14 mouse cellular contexts compared by ENCODE assay signal in the genomic region with DNA sequence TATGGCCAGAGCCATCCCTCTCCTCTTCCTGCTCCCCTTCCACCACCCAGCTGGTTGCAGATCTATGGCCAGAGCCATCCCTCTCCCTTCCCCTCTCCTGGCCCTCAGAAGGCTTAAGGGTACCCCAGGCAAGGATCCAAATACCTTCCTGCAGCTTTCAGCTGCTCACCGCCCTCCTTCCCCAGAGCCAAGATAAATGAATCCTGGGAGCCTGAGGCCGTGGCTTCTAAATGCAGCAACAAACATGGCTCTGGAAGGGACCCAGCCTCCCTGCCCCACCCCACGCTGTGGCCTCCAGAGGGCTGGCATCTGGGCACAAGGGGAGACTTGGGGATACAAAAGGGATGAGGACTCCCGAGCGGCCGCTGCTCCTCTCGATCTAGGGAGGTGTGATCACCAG. TPM values are rescaled to one million over a fixed set of nuclear protein-coding genes. Genes with fewer than 3 reads are reported as not detected.
A peak's percentile ranks its signal among the peaks of the same experiment; 100 is the strongest.
DNase-seq lines count a peak whose midpoint lies in the region; ATAC-seq lines count a peak whose summit lies in the region.
"Had no signal": no experiment of that assay in that cellular context is flagged by ENCODE, and none has a peak within 500 bp of the region (broad histone marks: within the 10 kb centered on the region; RNA-seq: fewer than 3 reads in every experiment).

No protein-coding gene starts in this region.

- H3K36me3 ChIP-seq in heart, embryonic 15.5 days: no peaks in the 10 kb centered on the region
- H3K36me3 ChIP-seq in neural tube, embryonic 11.5 days (ENCODE audit: control insufficient read depth, insufficient read depth, low read length): peaks cover 40% of the 10 kb centered on the region
- peaks cover 3% of the 10 kb centered on the region; the same call in 1 of the 2 replicates for H3K36me3 ChIP-seq in hindbrain, embryonic 16.5 days (ENCODE audit: control insufficient read depth, insufficient read depth, low read length)
- H3K36me3 ChIP-seq: liver, embryonic 13.5 days had no signal

- no peaks in the 10 kb centered on the region for H3K27me3 ChIP-seq in heart, embryonic 15.5 days
- no peaks in the 10 kb centered on the region for H3K27me3 ChIP-seq in neural tube, embryonic 11.5 days (ENCODE audit: control insufficient read depth, insufficient read depth, low read length)
- H3K27me3 ChIP-seq in hindbrain, embryonic 16.5 days (replicated peaks; ENCODE audit: control insufficient read depth, insufficient read depth, low read length): no peaks in the 10 kb centered on the region
- H3K27me3 ChIP-seq: liver, embryonic 13.5 days; stomach, embryonic 15.5 days had no signal

- ATAC-seq in heart, embryonic 15.5 days (replicated peaks; ENCODE audit: insufficient number of reproducible peaks, insufficient read depth, low FRiP score, low read depth): peak; percentile 32; the same call in 1 of the 2 replicates
- ATAC-seq in neural tube, embryonic 11.5 days (ENCODE audit: insufficient read depth, low FRiP score, low TSS enrichment): no peak
- peak; percentile 45 for ATAC-seq in hindbrain, embryonic 16.5 days

- peaks cover 16% of the 10 kb centered on the region for H3K4me1 ChIP-seq in heart, embryonic 15.5 days (replicated peaks)
- H3K4me1 ChIP-seq in neural tube, embryonic 11.5 days (ENCODE audit: control insufficient read depth, insufficient read depth, low read length): no peaks in the 10 kb centered on the region; the same call in none of the 2 replicates
- H3K4me1 ChIP-seq in hindbrain, embryonic 16.5 days (ENCODE audit: control insufficient read depth, insufficient read depth, low read depth, low read length): peaks cover 8% of the 10 kb centered on the region; the same call in 1 of the 2 replicates
- H3K4me1 ChIP-seq: liver, embryonic 13.5 days; stomach, embryonic 15.5 days had no signal

- intact Hi-C loops in heart, postnatal 25 days (cut with DNase I): no loop called here

- peak overlapping the region; percentile 58 for H3K27ac ChIP-seq in heart, embryonic 15.5 days
- no peak overlapping the region for H3K27ac ChIP-seq in neural tube, embryonic 11.5 days (ENCODE audit: low read depth, low read length)
- peak overlapping the region; percentile 2; the same call in 1 of the 2 replicates for H3K27ac ChIP-seq in hindbrain, embryonic 16.5 days (ENCODE audit: low read depth, low read length)
- H3K27ac ChIP-seq: liver, embryonic 13.5 days had no signal

- WGBS in heart, embryonic 15.5 days: 51% methylated on average over 7 of the region's 7 CpGs
- WGBS in neural tube, embryonic 11.5 days: 83% methylated on average over 7 of the region's 7 CpGs
- 53% methylated on average over 7 of the region's 7 CpGs for WGBS in hindbrain, embryonic 16.5 days

- H3K4me3 ChIP-seq in heart, embryonic 15.5 days: no peak overlapping the region
- no peak overlapping the region for H3K4me3 ChIP-seq in neural tube, embryonic 11.5 days (ENCODE audit: low read depth, low read length)
- no peak overlapping the region for H3K4me3 ChIP-seq in hindbrain, embryonic 16.5 days (ENCODE audit: low read length)
- H3K4me3 ChIP-seq: liver, embryonic 13.5 days; stomach, embryonic 15.5 days had no signal

- H3K9me3 ChIP-seq in heart, embryonic 15.5 days (replicated peaks): no peaks in the 10 kb centered on the region
- no peaks in the 10 kb centered on the region for H3K9me3 ChIP-seq in neural tube, embryonic 11.5 days (ENCODE audit: control insufficient read depth, low read length)
- no peaks in the 10 kb centered on the region for H3K9me3 ChIP-seq in hindbrain, embryonic 16.5 days (ENCODE audit: control insufficient read depth, low read length)
- H3K9me3 ChIP-seq: liver, embryonic 13.5 days; stomach, embryonic 15.5 days had no signal

- H3K4me2 ChIP-seq in heart, embryonic 15.5 days: no peak overlapping the region
- no peak overlapping the region for H3K4me2 ChIP-seq in neural tube, embryonic 11.5 days (ENCODE audit: low read depth)
- no peak overlapping the region for H3K4me2 ChIP-seq in hindbrain, embryonic 16.5 days (ENCODE audit: low read length)
- H3K4me2 ChIP-seq: liver, embryonic 13.5 days; stomach, embryonic 15.5 days had no signal

- no peak overlapping the region for H3K9ac ChIP-seq in heart, embryonic 15.5 days
- H3K9ac ChIP-seq in neural tube, embryonic 11.5 days (ENCODE audit: low read length): no peak overlapping the region
- H3K9ac ChIP-seq in hindbrain, embryonic 16.5 days (ENCODE audit: low read depth, low read length): no peak overlapping the region
- H3K9ac ChIP-seq: liver, embryonic 13.5 days; stomach, embryonic 15.5 days had no signal

- no peak for DNase-seq in heart, postnatal 25 days (ENCODE audit: low spot score)
- peak; percentile 11 for DNase-seq in neural tube, embryonic 11.5 days (ENCODE audit: low spot score)
- no peak for DNase-seq in neural tube, embryonic 10.5 days (ENCODE audit: extremely low spot score, low spot score)
- no peak for DNase-seq in spleen, postnatal 36 days (ENCODE audit: low spot score in 2 of 2)
- no peak for DNase-seq in left cerebral cortex, adult 11 months (ENCODE audit: low spot score)
- DNase-seq: adrenal gland, postnatal 25 days; embryo, embryonic 11 days; kidney, adult 18-20 months; liver, embryonic 13.5 days had no signal

RNA-seq across cellular contexts. Expression of a gene that starts 37.1 kb away (rescaled TPM):
- polyA plus RNA-seq in heart, embryonic 15.5 days (2015; fragmentation: Nextera tagmentation; extraction: Ambion mirVana): 3.3 and 5.9 TPM in 2 replicates
- 10 to 100 TPM; 61.2 to 72.2 TPM for total RNA-seq in heart, postnatal 25 days (2021)
- polyA plus RNA-seq in neural tube, embryonic 11.5 days (2014; fragmentation: Nextera tagmentation; extraction: Ambion mirVana): 48.9 and 50.1 TPM in 2 replicates
- polyA plus RNA-seq in hindbrain, embryonic 16.5 days (2015; fragmentation: Nextera tagmentation; extraction: Ambion mirVana): 30.9 and 39.8 TPM in 2 replicates
- total RNA-seq: megakaryocyte, adult 5-6 weeks; neutrophil, adult 5-6 weeks had no signal
